Mouse (Mus musculus) hindbrain, embryonic 11.5 days (tissue): ENCODE measurements around the gene Nmnat3. TPM values are rescaled to one million over a fixed set of nuclear protein-coding genes. Genes with fewer than 3 reads are reported as not detected.

Source experiments
- ATAC-seq: fragments of 200-750 bp; cut with Nextera tagmentation; 2 replicates; pipeline ENCODE4 v1.8.0; 2017; ENCODE audit warnings: mild to moderate bottlenecking, moderate TSS enrichment, moderate library complexity; ENCODE audit not compliant: low FRiP score
- DNase-seq: peaks from one replicate; pipeline ENCODE4 v3.0.0-alpha.2; 2015; ENCODE audit warnings: low spot score
- H3K27ac ChIP-seq: fragments of 300-500 bp; sonication (generic); 2 replicates; pipeline ENCODE4 v1.5.1; 2014; ENCODE audit warnings: mild to moderate bottlenecking, low read depth, low read length
- H3K27me3 ChIP-seq: fragments of 300-500 bp; sonication (generic); 2 replicates; pipeline ENCODE4 v1.6.1; 2014; ENCODE audit warnings: mild to moderate bottlenecking, low read length, moderate library complexity, mixed read lengths; ENCODE audit not compliant: control insufficient read depth, insufficient read depth
- H3K36me3 ChIP-seq: fragments of 300-500 bp; sonication (generic); 2 replicates; pipeline ENCODE4 v1.6.1; 2014; ENCODE audit warnings: mild to moderate bottlenecking, low read length, moderate library complexity, mixed read lengths; ENCODE audit not compliant: control insufficient read depth, insufficient read depth
- H3K4me1 ChIP-seq: fragments of 300-500 bp; sonication (generic); replicated peaks from 2 replicates; pipeline ENCODE4 v1.6.1; 2014; ENCODE audit warnings: low read length, mixed read lengths; ENCODE audit not compliant: control insufficient read depth, insufficient read depth
- H3K4me2 ChIP-seq: fragments of 300-500 bp; sonication (generic); replicated peaks from 2 replicates; pipeline ENCODE4 v1.6.1; 2014; ENCODE audit warnings: mild to moderate bottlenecking, low read depth, low read length
- H3K4me3 ChIP-seq: fragments of 300-500 bp; sonication (generic); 2 replicates; pipeline ENCODE4 v1.5.1; 2014; ENCODE audit warnings: low read depth, low read length
- H3K9ac ChIP-seq: fragments of 300-500 bp; sonication (generic); 2 replicates; pipeline ENCODE4 v1.6.1; 2014; ENCODE audit warnings: low read depth, low read length
- H3K9me3 ChIP-seq: fragments of 300-500 bp; sonication (generic); 2 replicates; pipeline ENCODE4 v1.6.1; 2016; ENCODE audit warnings: low read length; ENCODE audit not compliant: control insufficient read depth
- WGBS: fragments of 180-500 bp; shearing (Covaris S2); extraction: QIAGEN DNeasy Blood & Tissue Kit; methylation state at CpG from one replicate; pipeline ENCODE4 v1.1.7; 2014; 5-methylcytosine and 5-hydroxymethylcytosine counted together
- polyA plus RNA-seq: library from polyadenylated mRNA; unstranded; fragments of >200 nt; fragmentation: Nextera tagmentation; extraction: Ambion mirVana; gene quantifications from 2 replicates; pipeline ENCODE4 v1.2.1, GENCODE M21; 2014

Gene Nmnat3
- polyA plus RNA-seq, 1 experiment from 2014 or later, result 3.2 TPM

- H3K9ac ChIP-seq, result no peak overlapping the region
- no peaks in the 10 kb centered on the region for H3K36me3 ChIP-seq
- no peaks in the 10 kb centered on the region for H3K9me3 ChIP-seq
- H3K27me3 ChIP-seq, result no peaks in the 10 kb centered on the region
- ATAC-seq (no peak), DNase-seq (no peak)
- 72% methylated on average over 4 of the region's 4 CpGs for WGBS
- no peak overlapping the region for H3K27ac ChIP-seq
- no peak overlapping the region for H3K4me2 ChIP-seq
- H3K4me1 ChIP-seq, result no peaks in the 10 kb centered on the region
- no peak overlapping the region for H3K4me3 ChIP-seq
These were observed 53.2 kb downstream of the Nmnat3 start for GRCm38 (mm10) chr9:98340427-98340826.

GRCm38 (mm10) chr9:98345840-98346239 is 58.6 kb downstream of the Nmnat3 start:
- Histone ChIP-seq H3K9me3 (no peaks in the 10 kb centered on the region), H3K27ac (no peak overlapping the region), H3K27me3 (no peaks in the 10 kb centered on the region), H3K4me3 (no peak overlapping the region), H3K9ac (no peak overlapping the region), H3K4me2 (no peak overlapping the region), H3K36me3 (no peaks in the 10 kb centered on the region), H3K4me1 (0 out of 2 replicates have a peak, but pooled peaks cover 2% of the 10 kb centered on the region)
- 84% methylated on average over 1 of the region's 1 CpGs for WGBS
- DNase-seq (no peak), ATAC-seq (no peak)

GRCm38 (mm10) chr9:98346240-98346639 is 59.0 kb downstream of the Nmnat3 start:
- no peak for DNase-seq

GRCm38 (mm10) chr9:98347021-98347420 is 59.8 kb downstream of the Nmnat3 start:
- 0 out of 2 replicates have a peak, but pooled peaks cover 2% of the 10 kb centered on the region for H3K4me1 ChIP-seq
- DNase-seq, result no peak
- no peak overlapping the region for H3K4me3 ChIP-seq
- no peaks in the 10 kb centered on the region for H3K27me3 ChIP-seq
- no peak overlapping the region for H3K4me2 ChIP-seq
- H3K9ac ChIP-seq, result no peak overlapping the region
- no peaks in the 10 kb centered on the region for H3K36me3 ChIP-seq
- no peaks in the 10 kb centered on the region for H3K9me3 ChIP-seq
- ATAC-seq, result no peak
- H3K27ac ChIP-seq, result no peak overlapping the region
- 83% methylated on average over 3 of the region's 3 CpGs for WGBS

More at GRCm38 (mm10) chr9:98346240-98346639, 59.0 kb downstream of the Nmnat3 start:
- Histone ChIP-seq H3K4me1 (0 out of 2 replicates have a peak, but pooled peaks cover 2% of the 10 kb centered on the region), H3K4me2 (no peak overlapping the region), H3K4me3 (no peak overlapping the region), H3K36me3 (no peaks in the 10 kb centered on the region), H3K27me3 (no peaks in the 10 kb centered on the region), H3K9ac (no peak overlapping the region), H3K27ac (no peak overlapping the region), H3K9me3 (no peaks in the 10 kb centered on the region)
- WGBS, result 83% methylated on average over 4 of the region's 4 CpGs
- ATAC-seq, result no peak

GRCm38 (mm10) chr9:98350318-98351144 is 63.3 kb downstream of the Nmnat3 start:
- Histone ChIP-seq H3K9ac (no peak overlapping the region), H3K27me3 (no peaks in the 10 kb centered on the region), H3K9me3 (no peaks in the 10 kb centered on the region), H3K4me3 (no peak overlapping the region), H3K36me3 (no peaks in the 10 kb centered on the region), H3K4me1 (0 out of 2 replicates have a peak, but pooled peaks cover 2% of the 10 kb centered on the region), H3K27ac (0 out of 2 replicates have a peak overlapping the region, but pooled peaks have one; percentile 2), H3K4me2 (no peak overlapping the region)
- DNase-seq (peak; percentile 19), ATAC-seq (no peak; the same call in 1 of the 2 replicates)
- 9% methylated on average over 4 of the region's 4 CpGs for WGBS

- no peaks in the 10 kb centered on the region for H3K9me3 ChIP-seq
- ATAC-seq, result no peak
- 92% methylated on average over 6 of the region's 6 CpGs for WGBS
These were observed 65.1 kb downstream of the Nmnat3 start for GRCm38 (mm10) chr9:98352332-98352731.

GRCm38 (mm10) chr9:98354919-98355318 is 67.7 kb downstream of the Nmnat3 start:
- Histone ChIP-seq H3K27ac (no peak overlapping the region), H3K9ac (no peak overlapping the region), H3K9me3 (no peaks in the 10 kb centered on the region), H3K27me3 (no peaks in the 10 kb centered on the region), H3K4me1 (0 out of 2 replicates have a peak, but pooled peaks cover 2% of the 10 kb centered on the region), H3K4me3 (no peak overlapping the region), H3K36me3 (no peaks in the 10 kb centered on the region), H3K4me2 (no peak overlapping the region)
- ATAC-seq (no peak), DNase-seq (no peak)
- WGBS, result 92% methylated on average over 3 of the region's 3 CpGs

More at GRCm38 (mm10) chr9:98352332-98352731, 65.1 kb downstream of the Nmnat3 start:
- Histone ChIP-seq H3K9ac (no peak overlapping the region), H3K36me3 (no peaks in the 10 kb centered on the region), H3K4me3 (no peak overlapping the region), H3K4me1 (0 out of 2 replicates have a peak, but pooled peaks cover 2% of the 10 kb centered on the region), H3K27ac (no peak overlapping the region), H3K4me2 (no peak overlapping the region), H3K27me3 (no peaks in the 10 kb centered on the region)
- DNase-seq, result no peak

- H3K4me2 ChIP-seq, result no peak overlapping the region
- no peak overlapping the region for H3K9ac ChIP-seq
- no peaks in the 10 kb centered on the region for H3K4me1 ChIP-seq
- H3K4me3 ChIP-seq, result no peak overlapping the region
- H3K36me3 ChIP-seq, result no peaks in the 10 kb centered on the region
- WGBS, result 88% methylated on average over 3 of the region's 3 CpGs
- no peaks in the 10 kb centered on the region for H3K9me3 ChIP-seq
- H3K27me3 ChIP-seq, result no peaks in the 10 kb centered on the region
- no peak for DNase-seq
- ATAC-seq, result no peak
- H3K27ac ChIP-seq, result no peak overlapping the region
These were observed 73.8 kb downstream of the Nmnat3 start for GRCm38 (mm10) chr9:98361047-98361446.

- Histone ChIP-seq H3K4me3 (no peak overlapping the region), H3K4me2 (no peak overlapping the region), H3K36me3 (no peaks in the 10 kb centered on the region), H3K9me3 (no peaks in the 10 kb centered on the region), H3K9ac (no peak overlapping the region), H3K4me1 (no peaks in the 10 kb centered on the region), H3K27ac (no peak overlapping the region), H3K27me3 (no peaks in the 10 kb centered on the region)
- ATAC-seq, result no peak
- WGBS, result 93% methylated on average over 8 of the region's 8 CpGs
- no peak for DNase-seq
These were observed 78.8 kb downstream of the Nmnat3 start for GRCm38 (mm10) chr9:98366075-98366474.
